Mouse (Mus musculus) liver, embryonic 14.5 days (tissue): ENCODE measurements around the gene 4930502E18Rik. TPM values are rescaled to one million over a fixed set of nuclear protein-coding genes. Genes with fewer than 3 reads are reported as not detected.

Experiments
- ATAC-seq: fragments of 200-750 bp; cut with Nextera tagmentation; 2 replicates; pipeline ENCODE4 v1.8.0; 2017; ENCODE audit warnings: moderate number of reproducible peaks, mild to moderate bottlenecking, moderate library complexity; ENCODE audit not compliant: insufficient read depth
- DNase-seq, 3 experiments: peaks; one replicate each; pipeline ENCODE4 v3.0.0-alpha.2; 2012 to 2013; ENCODE audit warnings: low read depth in 3 of 3, low spot score in 3 of 3
- H3K27ac ChIP-seq: fragments of 300-500 bp; sonication (generic); 2 replicates; pipeline ENCODE4 v1.5.1; 2014; ENCODE audit warnings: moderate library complexity, mild to moderate bottlenecking, control low read depth, inconsistent platforms
- H3K27me3 ChIP-seq: fragments of 300-500 bp; sonication (generic); 2 replicates; pipeline ENCODE4 v1.6.1; 2014; ENCODE audit warnings: mild to moderate bottlenecking, low read length, moderate library complexity; ENCODE audit not compliant: control insufficient read depth, insufficient read depth
- H3K36me3 ChIP-seq: fragments of 300-500 bp; sonication (generic); replicated peaks from 2 replicates; pipeline ENCODE4 v1.6.1; 2014; ENCODE audit warnings: low read depth; ENCODE audit not compliant: control insufficient read depth, insufficient read depth
- H3K4me1 ChIP-seq, 2 experiments: fragments of 200-500 bp in 1 of 2; fragments of 300-500 bp in 1 of 2; sonication (generic) in 1 of 2; replicated peaks; 2 replicates each; pipeline ENCODE4 v1.6.1; 2012 to 2014; ENCODE audit warnings: antibody characterized with exemption in 1 of 2, inconsistent platforms in 1 of 2, low read length in 1 of 2; ENCODE audit not compliant: control insufficient read depth in 2 of 2, insufficient read depth in 2 of 2
- H3K4me2 ChIP-seq: fragments of 300-500 bp; sonication (generic); 2 replicates; pipeline ENCODE4 v1.6.1; 2014; ENCODE audit warnings: low read depth, mild to moderate bottlenecking, control low read depth, moderate library complexity
- H3K4me3 ChIP-seq, 2 experiments: fragments of 200-500 bp in 1 of 2; fragments of 300-500 bp in 1 of 2; sonication (generic) in 1 of 2; 2 replicates each; pipeline ENCODE4 v1.5.1; 2012 to 2014; ENCODE audit warnings: low read depth in 2 of 2, low read length in 2 of 2, mild to moderate bottlenecking in 2 of 2, control low read depth in 1 of 2, inconsistent platforms in 1 of 2, moderate library complexity in 1 of 2; ENCODE audit not compliant: insufficient read depth in 1 of 2
- H3K9ac ChIP-seq: fragments of 300-500 bp; sonication (generic); replicated peaks from 2 replicates; pipeline ENCODE4 v1.6.1; 2014; ENCODE audit warnings: mild to moderate bottlenecking, control low read depth, moderate library complexity
- H3K9me3 ChIP-seq: fragments of 300-500 bp; sonication (generic); 2 replicates; pipeline ENCODE4 v1.6.1; 2016; ENCODE audit warnings: low read length, mixed read lengths; ENCODE audit not compliant: control insufficient read depth
- CTCF ChIP-seq: IDR thresholded peaks from 2 replicates; pipeline ENCODE4 v1.5.1; 2016; ENCODE audit warnings: antibody characterized with exemption, low read depth, control low read depth
- EP300 ChIP-seq: IDR thresholded peaks from 2 replicates; pipeline ENCODE4 v1.6.1; 2016; ENCODE audit warnings: antibody characterized with exemption, low read depth
- WGBS: fragments of 180-500 bp; shearing (Covaris S2); extraction: QIAGEN DNeasy Blood & Tissue Kit; methylation state at CpG from one replicate; pipeline ENCODE4 v1.1.7; 2014; ENCODE audit not compliant: insufficient replicate concordance; 5-methylcytosine and 5-hydroxymethylcytosine counted together
- polyA plus RNA-seq, 2 experiments: library from polyadenylated mRNA; depleted of rRNA in 1 of 2; stranded (reverse) in 1 of 2; unstranded in 1 of 2; fragments of >200 nt; fragmentation: Nextera tagmentation in 1 of 2; extraction: Ambion mirVana in 1 of 2; gene quantifications; 2 replicates each; pipeline versions ENCODE4 v1.2.1 to v1.2.3; 2012 to 2014

The 4930502E18Rik gene
- polyA plus RNA-seq, 2 experiments = 0.06 TPM; not detected in 1

- Histone ChIP-seq H3K4me3 (no peak overlapping the region), H3K4me2 (peak overlapping the region; percentile 2; the same call in 1 of the 2 replicates), H3K4me1 (no peaks in the 10 kb centered on the region), H3K27ac (no peak overlapping the region), H3K36me3 (no peaks in the 10 kb centered on the region), H3K27me3 (no peaks in the 10 kb centered on the region), H3K9ac (no peak overlapping the region), H3K9me3 (no peaks in the 10 kb centered on the region)
- 17% methylated on average over 42 of the region's 49 CpGs for WGBS
- TF ChIP-seq CTCF (no peak), EP300 (no peak)
- ATAC-seq = no peak; the same call in 1 of the 2 replicates
- no peak for DNase-seq
Measured at GRCm38 (mm10) chrX:53716323-53717182, 8.1 kb upstream of the 4930502E18Rik start.

DNA sequence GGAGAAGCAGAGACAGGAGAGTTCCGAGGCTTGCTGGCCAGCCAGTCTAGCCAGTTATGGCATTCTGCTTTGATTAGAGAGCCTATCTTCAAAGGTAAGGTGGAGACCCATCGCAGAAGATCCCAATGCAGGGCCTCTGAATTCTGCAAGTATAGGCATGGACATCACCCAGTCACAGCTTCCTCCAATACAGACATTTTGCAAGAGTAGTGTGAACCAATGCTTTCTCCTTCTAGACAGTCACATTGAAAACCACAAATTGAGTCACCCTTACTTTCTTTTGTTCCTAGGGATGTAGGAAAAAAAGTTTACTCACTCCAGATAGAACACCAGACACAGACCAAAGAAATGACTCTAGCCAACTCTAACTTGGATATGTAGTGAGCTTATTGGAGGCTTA lies 4.3 kb downstream of the 4930502E18Rik start:
- TF ChIP-seq CTCF = no peak
- TF ChIP-seq EP300 = no peak
- 61% methylated on average over 2 of the region's 2 CpGs for WGBS
- no peak overlapping the region for H3K27ac ChIP-seq
- ATAC-seq (no peak), DNase-seq (peak in 1 of 3 experiments; percentile 1)
- no peak overlapping the region for H3K4me2 ChIP-seq
- H3K4me1 ChIP-seq = no peaks in the 10 kb centered on the region
- H3K36me3 ChIP-seq = no peaks in the 10 kb centered on the region
- H3K4me3 ChIP-seq = no peak overlapping the region
- H3K27me3 ChIP-seq = no peaks in the 10 kb centered on the region
- H3K9me3 ChIP-seq = no peaks in the 10 kb centered on the region
- H3K9ac ChIP-seq = no peak overlapping the region

- Histone ChIP-seq H3K9ac (no peak overlapping the region), H3K36me3 (no peaks in the 10 kb centered on the region), H3K27ac (no peak overlapping the region), H3K4me3 (no peak overlapping the region), H3K9me3 (no peaks in the 10 kb centered on the region), H3K27me3 (no peaks in the 10 kb centered on the region), H3K4me1 (no peaks in the 10 kb centered on the region), H3K4me2 (no peak overlapping the region)
- no peak for DNase-seq
- TF ChIP-seq CTCF = no peak
- no peak for TF ChIP-seq EP300
- 53% methylated on average over 1 of the region's 1 CpGs for WGBS
- no peak for ATAC-seq
Measured at GRCm38 (mm10) chrX:53752851-53753250, 28.2 kb downstream of the 4930502E18Rik start.

DNA sequence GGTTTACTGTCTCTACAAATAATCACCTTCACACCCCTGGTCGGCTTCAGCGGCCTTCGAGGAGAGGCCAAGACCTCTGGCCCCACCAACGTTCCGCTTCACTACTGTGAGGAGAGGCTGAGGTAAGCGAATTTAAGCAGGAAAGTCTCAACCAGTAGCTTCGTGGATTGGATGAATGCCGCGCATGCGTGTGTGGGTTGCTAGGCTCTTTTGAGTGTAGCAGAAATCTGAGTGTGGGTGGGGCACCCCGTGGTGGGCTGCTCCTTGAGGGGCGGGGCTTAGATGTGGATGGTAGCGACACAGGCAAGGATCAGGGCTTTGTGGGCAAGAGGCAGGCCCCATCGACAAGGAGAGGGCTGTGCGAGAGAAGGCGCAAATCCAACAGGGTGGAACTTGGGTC lies 33.1 kb downstream of the 4930502E18Rik start, which contains the start of gene 1700013H16Rik:
1700013H16Rik (minus strand) TSS at position 96 of the 400 bp plus-strand sequence.
- Histone ChIP-seq H3K9me3 (no peaks in the 10 kb centered on the region), H3K27me3 (no peaks in the 10 kb centered on the region), H3K4me1 (no peaks in the 10 kb centered on the region), H3K9ac (no peak within 1 kb of the TSS), H3K4me3 (no peak within 1 kb of the TSS), H3K27ac (no peak within 1 kb of the TSS), H3K4me2 (no peak within 1 kb of the TSS), H3K36me3 (no peaks in the 10 kb centered on the region)
- TF ChIP-seq CTCF = no peak
- no peak for TF ChIP-seq EP300
- no peak for DNase-seq
- no peak for ATAC-seq
- 80% methylated on average over 16 of the region's 16 CpGs for WGBS

DNA sequence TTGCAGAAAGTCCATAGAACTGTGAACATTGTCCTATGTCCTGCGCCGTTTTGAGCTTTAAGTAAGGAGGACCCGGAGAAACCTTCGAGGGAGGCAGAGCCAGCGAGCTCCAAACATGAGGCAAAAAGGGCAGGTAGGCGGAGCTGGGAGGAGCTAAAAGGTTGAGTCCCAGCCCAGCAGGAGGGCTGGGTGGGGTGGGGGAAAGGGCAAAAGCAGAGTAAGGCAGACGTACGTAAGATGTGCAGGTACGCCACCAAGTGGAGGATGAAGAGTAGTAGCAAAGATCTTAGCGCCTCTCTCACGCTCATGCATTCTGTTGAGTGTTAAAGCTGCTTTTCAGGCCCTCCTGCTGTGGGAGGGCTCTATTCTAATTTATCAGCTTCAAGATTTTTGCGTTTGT lies 51.6 kb downstream of the 4930502E18Rik start, which contains the start of gene Zfp36l3:
Zfp36l3 (minus strand) TSS at position 119 of the 400 bp plus-strand sequence.
- H3K27ac ChIP-seq = no peak within 1 kb of the TSS
- no peak within 1 kb of the TSS for H3K4me2 ChIP-seq
- ATAC-seq (no peak), DNase-seq (no peak)
- H3K4me3 ChIP-seq = no peak within 1 kb of the TSS
- no peaks in the 10 kb centered on the region for H3K36me3 ChIP-seq
- no peaks in the 10 kb centered on the region for H3K27me3 ChIP-seq
- no peak within 1 kb of the TSS for H3K9ac ChIP-seq
- H3K4me1 ChIP-seq = no peaks in the 10 kb centered on the region
- TF ChIP-seq EP300 (no peak), CTCF (no peak)
- WGBS = 74% methylated on average over 12 of the region's 12 CpGs
- H3K9me3 ChIP-seq = no peaks in the 10 kb centered on the region

Other genes with a start within 250 kb of the 4930502E18Rik start
- 0.41 and 1.2 TPM in 2 replicates for gene Rtl8c, start 116.8 kb upstream of the 4930502E18Rik start, polyA plus RNA-seq (2012; rRNA removed)
- gene Rtl8c, start 116.8 kb upstream of the 4930502E18Rik start, polyA plus RNA-seq (2014; fragmentation: Nextera tagmentation; extraction: Ambion mirVana) = 1.4 and 1.9 TPM in 2 replicates
- not detected in 2 replicates for gene Gm14597, start 115.8 kb upstream of the 4930502E18Rik start, polyA plus RNA-seq (2012; rRNA removed)
- gene Gm14597, start 115.8 kb upstream of the 4930502E18Rik start, polyA plus RNA-seq (2014; fragmentation: Nextera tagmentation; extraction: Ambion mirVana) = not detected in 2 replicates
- gene Rtl8a, start 81.1 kb upstream of the 4930502E18Rik start, polyA plus RNA-seq (2012; rRNA removed) = 5.2 and 5.9 TPM in 2 replicates
- 3.5 and 5.3 TPM in 2 replicates for gene Rtl8a, start 81.1 kb upstream of the 4930502E18Rik start, polyA plus RNA-seq (2014; fragmentation: Nextera tagmentation; extraction: Ambion mirVana)
- gene Rtl8b, start 54.4 kb upstream of the 4930502E18Rik start, polyA plus RNA-seq (2012; rRNA removed) = 6.7 and 7.9 TPM in 2 replicates
- gene Rtl8b, start 54.4 kb upstream of the 4930502E18Rik start, polyA plus RNA-seq (2014; fragmentation: Nextera tagmentation; extraction: Ambion mirVana) = 4.2 and 4.3 TPM in 2 replicates
- gene 1700013H16Rik, start 33.0 kb downstream of the 4930502E18Rik start, polyA plus RNA-seq (2012; rRNA removed) = not detected in 2 replicates
- gene 1700013H16Rik, start 33.0 kb downstream of the 4930502E18Rik start, polyA plus RNA-seq (2014; fragmentation: Nextera tagmentation; extraction: Ambion mirVana) = not detected in 2 replicates
- 0.02 TPM in 1 of 2 replicates, not detected in the other for gene Zfp36l3, start 51.6 kb downstream of the 4930502E18Rik start, polyA plus RNA-seq (2012; rRNA removed)
- not detected in 2 replicates for gene Zfp36l3, start 51.6 kb downstream of the 4930502E18Rik start, polyA plus RNA-seq (2014; fragmentation: Nextera tagmentation; extraction: Ambion mirVana)
- 0.32 and 1.3 TPM in 2 replicates for gene Xlr, start 72.9 kb downstream of the 4930502E18Rik start, polyA plus RNA-seq (2012; rRNA removed)
- gene Xlr, start 72.9 kb downstream of the 4930502E18Rik start, polyA plus RNA-seq (2014; fragmentation: Nextera tagmentation; extraction: Ambion mirVana) = 2.1 and 3.3 TPM in 2 replicates